Mouse (Mus musculus): ENCODE measurements at regions not wholly inside any gene's neighbourhood (a gene's known extent, or its start where the extent isn't known, plus 50 kb on each side); places are given as distances from the start of the nearest gene placed in this dataset.

- no peak for DNase-seq (ENCODE audit: low spot score)
These were observed 118.3 kb upstream of the Ift57 start for GRCm38 (mm10) chr16:49580708-49581107.

- no peak for DNase-seq (ENCODE audit: low spot score)
These were observed 92.5 kb upstream of the Ift57 start for GRCm38 (mm10) chr16:49606500-49606899.

- no peak for DNase-seq (ENCODE audit: low spot score)
These were observed 84.2 kb upstream of the Ift57 start for GRCm38 (mm10) chr16:49614801-49615200.

GRCm38 (mm10) chr16:49615342-49616020 is 83.6 kb upstream of the Ift57 start:
- no peak for DNase-seq (ENCODE audit: low spot score)

- DNase-seq (ENCODE audit: low spot score) = no peak
These were observed 82.7 kb upstream of the Ift57 start for GRCm38 (mm10) chr16:49616263-49616872.

- DNase-seq (ENCODE audit: low spot score) = no peak
These were observed 65.5 kb upstream of the Ift57 start for GRCm38 (mm10) chr16:49633502-49633901.

- DNase-seq (ENCODE audit: low spot score) = no peak
These were observed 63.5 kb upstream of the Ift57 start for GRCm38 (mm10) chr16:49635506-49635905.

- no peak for DNase-seq (ENCODE audit: low spot score)
These were observed 62.6 kb upstream of the Ift57 start for GRCm38 (mm10) chr16:49636467-49636866.

- no peak for DNase-seq (ENCODE audit: low spot score)
These were observed 56.3 kb upstream of the Ift57 start for GRCm38 (mm10) chr16:49642696-49643095.

GRCm38 (mm10) chr16:49644416-49644815 is 54.6 kb upstream of the Ift57 start:
- DNase-seq (ENCODE audit: low spot score) = no peak

GRCm38 (mm10) chr16:49646479-49646878 is 52.6 kb upstream of the Ift57 start:
- no peak for DNase-seq (ENCODE audit: low spot score)

All from ovary, postnatal 10 days (tissue).